Mouse (Mus musculus) gastrocnemius, postnatal 14 days (tissue): Measurements from ENCODE around the gene Samm50. TPM values are rescaled to one million over a fixed set of nuclear protein-coding genes. Genes with fewer than 3 reads are reported as not detected.

Source experiments
- DNase-seq: peaks from one replicate; pipeline ENCODE4 v3.0.0; 2021; ENCODE audit warnings: mixed read lengths
- intact Hi-C: fragments of 180-260 bp; cut with DNase I; formaldehyde crosslinking; loops from one replicate; pipeline ENCODE4 v1.15.1; 2025; ENCODE audit warnings: low total_unique reads
- microRNA-seq, 2 experiments: library from miRNA; unstranded; fragments of <30 nt; microRNA quantifications; one replicate each; pipeline ENCODE4 v1.2.0; 2021
- total RNA-seq, 2 experiments: library from RNA; stranded (reverse); gene quantifications; 2 replicates each; pipeline ENCODE4 v1.2.3; 2021

Samm50 gene
- total RNA-seq, 2 experiments from 2014 or later, result 178 to 203 TPM

DNA sequence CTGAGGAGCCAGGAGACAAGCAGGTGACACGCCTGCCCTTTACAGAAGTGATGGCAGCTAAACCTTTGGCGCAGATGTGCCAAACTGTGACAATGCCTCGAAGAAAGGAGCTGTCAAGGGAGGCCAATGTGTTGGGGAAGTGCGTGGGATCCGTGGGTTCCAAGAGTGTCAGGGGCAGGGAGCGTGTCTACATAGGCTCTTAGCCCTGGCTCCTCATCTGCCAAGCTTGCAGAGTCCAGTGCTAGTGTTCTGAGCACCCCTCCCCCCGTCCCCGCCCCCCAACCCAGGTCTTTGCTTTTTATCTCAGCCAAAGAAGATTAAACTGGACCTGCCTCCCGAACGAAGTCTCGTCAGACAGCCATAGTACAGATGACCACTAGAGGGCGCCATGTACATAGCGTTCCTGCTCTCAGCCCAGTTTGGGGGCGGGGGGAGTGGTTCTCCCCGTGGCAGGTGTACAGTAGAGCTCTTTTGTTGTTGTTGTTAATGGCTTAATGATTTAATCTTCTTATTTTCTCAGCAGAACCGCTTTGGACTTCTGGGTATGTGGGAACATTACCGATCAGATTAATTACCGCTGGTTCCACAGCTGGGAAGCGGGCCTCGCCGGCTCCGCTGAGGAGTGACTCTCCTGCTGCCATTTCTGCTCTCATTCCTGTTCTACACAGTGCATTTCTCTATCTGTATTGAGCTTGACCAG is 68.2 kb downstream of the Samm50 start:
- intact Hi-C loops, result loop anchor here (5.0 kb wide), 1 partner anchor 367 kb away; no protein-coding TSS in a partner anchor
- DNase-seq, result peak; percentile 76

DNA sequence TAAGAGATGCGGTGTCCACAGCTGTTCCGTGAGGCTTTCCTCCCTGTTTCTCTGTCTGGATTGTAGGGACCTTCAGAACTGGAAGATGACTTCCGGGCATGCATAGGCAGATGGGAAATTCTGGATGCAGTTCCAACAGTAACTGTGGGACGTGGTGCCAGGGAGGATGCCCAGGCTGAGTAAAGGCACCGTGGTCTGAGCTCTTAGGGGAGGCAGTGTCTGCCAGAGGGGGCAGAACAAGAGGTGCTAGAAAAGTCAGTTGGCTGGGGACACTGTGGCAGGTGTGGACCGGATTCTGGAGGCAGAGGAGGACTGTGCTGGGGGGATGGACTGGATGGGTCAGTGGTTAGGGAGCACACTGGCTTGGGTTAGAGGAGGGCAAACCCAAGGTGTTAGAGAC is 70.6 kb downstream of the Samm50 start:
- intact Hi-C loops, result loop anchor here (5.0 kb wide), 1 partner anchor 365 kb away; no protein-coding TSS in a partner anchor
- DNase-seq, result no peak

DNA sequence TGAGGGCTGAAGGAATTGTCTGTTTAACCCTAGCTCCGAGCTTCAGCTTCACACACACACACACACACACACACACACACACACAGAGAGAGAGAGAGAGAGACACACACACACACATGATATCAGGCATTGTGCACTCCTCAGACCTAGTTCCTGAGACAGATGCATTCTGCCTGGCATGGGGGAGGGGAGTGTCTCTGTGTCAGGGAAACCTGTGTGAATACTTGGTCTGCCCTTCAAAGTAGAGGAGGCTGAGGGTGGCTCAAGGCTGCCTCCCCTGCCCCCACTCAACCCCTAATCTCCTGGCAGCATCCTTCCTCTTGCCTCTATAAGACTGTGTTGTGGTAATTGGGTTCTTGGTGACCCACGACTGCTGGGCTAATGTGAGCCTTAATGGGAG is 71.5 kb downstream of the Samm50 start:
- no peak for DNase-seq
- intact Hi-C loops, result loop anchor here (5.0 kb wide), 1 partner anchor 364 kb away; no protein-coding TSS in a partner anchor

DNA sequence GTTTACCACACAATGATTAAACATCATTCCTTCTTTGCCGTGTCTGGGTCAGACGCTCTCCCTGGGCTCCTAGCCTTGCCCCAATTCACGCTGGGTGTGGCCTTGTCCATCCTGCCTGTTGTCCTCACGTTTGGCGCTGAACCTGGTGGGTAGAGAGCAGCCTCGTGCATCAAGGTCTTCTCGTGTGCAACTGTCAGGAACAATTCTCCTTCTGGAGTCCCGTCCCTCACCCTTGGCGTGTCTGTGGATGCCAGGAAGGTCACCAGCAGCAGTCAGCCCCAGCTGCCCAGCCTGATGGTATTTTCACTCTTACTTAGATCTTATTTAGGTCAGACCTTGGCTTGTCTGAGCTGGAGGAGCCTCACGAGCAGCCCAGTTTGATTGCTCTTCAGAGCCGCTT is 73.1 kb downstream of the Samm50 start:
- no peak for DNase-seq
- intact Hi-C loops, result no loop called here

DNA sequence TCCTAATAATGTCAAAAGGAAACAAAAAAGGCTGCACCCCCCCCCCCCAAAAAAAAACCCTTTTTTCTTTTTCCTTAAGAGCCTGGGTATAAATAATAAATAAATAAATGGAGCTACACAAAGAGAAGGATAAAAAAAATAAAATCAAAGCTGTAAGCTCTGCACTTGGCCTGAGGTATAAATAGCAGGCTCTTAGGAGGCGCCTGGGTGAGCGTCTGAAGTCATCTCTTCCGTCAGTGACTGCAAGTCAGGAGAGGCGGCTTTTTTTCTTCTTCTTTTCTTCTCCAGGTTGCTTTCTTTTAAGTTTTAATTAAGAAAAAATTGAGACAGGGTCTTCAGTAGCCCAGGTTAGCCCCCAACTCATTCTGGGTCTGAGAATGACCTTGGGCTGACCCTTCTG is 74.2 kb downstream of the Samm50 start:
- intact Hi-C loops, result no loop called here

More for the DNA sequence above, 74.2 kb downstream of the Samm50 start:
- no peak for DNase-seq

Small RNA genes within 50 kb of the gene (microRNA-seq; reads per million reads assigned to microRNA genes)
- gene Mir6392, result 0 to 1.3 reads per million in 2 experiments

Other genes with a start within 250 kb of the Samm50 start
- 1 to 10 TPM; 2.7 to 4.0 TPM for gene Efcab6, start 126.9 kb upstream of the Samm50 start, total RNA-seq
- gene Sult4a1, start 86.5 kb upstream of the Samm50 start, total RNA-seq, result under 1 TPM in 1 of 2 experiments, not detected in 1; 0.09 TPM
- not detected for gene Pnpla5, start 69.1 kb upstream of the Samm50 start, total RNA-seq
- 10 to 100 TPM in 1 of 2 experiments, 1 to 10 TPM in 1; 3.1 to 10.6 TPM for gene Pnpla3, start 24.4 kb upstream of the Samm50 start, total RNA-seq
- gene Parvb, start 39.8 kb downstream of the Samm50 start, total RNA-seq, result 10 to 100 TPM; 54.4 to 64.5 TPM
- 1 to 10 TPM; 1.2 to 1.5 TPM for gene Parvg, start 131.8 kb downstream of the Samm50 start, total RNA-seq